Mouse (Mus musculus) megakaryocyte, embryonic 14.5 days (primary cell): ENCODE results near the gene Brd7.

ENCODE experiments used
- FLI1 ChIP-seq: IDR thresholded peaks from 2 replicates; pipeline ENCODE4 v1.6.1; 2012; ENCODE audit warnings: low read length, inconsistent platforms, mixed read lengths
- GATA1 ChIP-seq: IDR thresholded peaks from 3 replicates; pipeline ENCODE4 v1.6.1; 2012; ENCODE audit warnings: mixed read lengths, low read length, inconsistent platforms, borderline replicate concordance

DNA sequence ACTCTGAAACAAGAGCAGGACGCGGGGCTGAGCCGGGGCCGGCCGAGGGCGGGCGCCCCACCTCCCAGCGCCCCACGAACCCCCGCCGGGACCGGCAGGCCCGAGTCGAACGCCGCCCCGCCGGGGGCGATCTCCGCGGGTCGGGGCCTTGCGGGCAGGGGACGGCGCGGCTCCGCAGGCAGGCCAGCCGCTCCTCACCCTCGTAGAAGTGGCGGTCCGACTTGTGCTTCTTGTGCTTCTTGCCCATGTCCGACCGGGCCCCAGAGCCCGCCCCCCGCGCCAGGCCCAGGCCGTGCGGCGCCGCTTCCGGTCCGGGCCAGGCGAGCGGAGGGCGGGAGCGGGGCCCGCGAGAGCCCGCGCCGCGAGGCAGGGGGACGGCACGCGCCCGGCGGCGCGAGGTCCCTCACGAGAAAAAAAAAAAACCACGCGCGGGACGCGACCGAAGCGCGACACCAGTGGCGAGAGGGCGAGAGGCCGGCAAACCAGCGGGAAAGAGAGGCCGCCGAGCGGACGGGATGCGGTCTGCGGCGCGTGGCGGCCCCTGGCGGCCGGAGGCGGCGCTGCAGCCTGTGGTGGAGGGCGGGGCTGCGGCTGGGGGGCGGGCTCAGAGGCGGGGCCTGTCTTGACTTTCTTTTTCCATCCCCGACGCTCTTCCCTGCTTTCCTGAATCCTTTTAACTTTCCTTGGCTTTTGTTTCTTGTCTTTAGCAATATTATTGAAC, at the start of gene Brd7:
- TF ChIP-seq GATA1, result no peak
- peak; percentile 18; the same call in 1 of the 2 replicates for TF ChIP-seq FLI1
